Mouse (Mus musculus) hindlimb bud, embryonic 11.5 days (tissue): Measurements from ENCODE around the gene Fanca.
A peak's percentile ranks its signal among the peaks of the same experiment; 100 is the strongest.

Source experiments
- DNase-seq: peaks from one replicate; pipeline ENCODE4 v3.0.0-alpha.2; 2012; ENCODE audit warnings: low read depth, low spot score; ENCODE audit errors: extremely low spot score

The Fanca gene

GRCm38 (mm10) chr8:123318467-123318911, at the start of gene Fanca:
Gene Fanca (minus strand): TSS chr8:123318576.
- DNase-seq, result peak; percentile 63

- DNase-seq, result peak; percentile 57
Observed at GRCm38 (mm10) chr8:123361082-123361739, 42.8 kb upstream of the Fanca start.

GRCm38 (mm10) chr8:123353216-123353615, 34.8 kb upstream of the Fanca start:
- DNase-seq, result no peak

GRCm38 (mm10) chr8:123352786-123353185, 34.4 kb upstream of the Fanca start:
- no peak for DNase-seq

- no peak for DNase-seq
Observed at GRCm38 (mm10) chr8:123352118-123352517, 33.7 kb upstream of the Fanca start.

- DNase-seq, result no peak
Observed at GRCm38 (mm10) chr8:123349073-123349472, 30.7 kb upstream of the Fanca start.

- no peak for DNase-seq
Observed at GRCm38 (mm10) chr8:123348237-123348843, 30.0 kb upstream of the Fanca start.

- DNase-seq, result no peak
Observed at GRCm38 (mm10) chr8:123347293-123347692, 28.9 kb upstream of the Fanca start.

- no peak for DNase-seq
Observed at GRCm38 (mm10) chr8:123345856-123346255, 27.5 kb upstream of the Fanca start.

- DNase-seq, result no peak
Observed at GRCm38 (mm10) chr8:123345135-123345534, 26.8 kb upstream of the Fanca start.

GRCm38 (mm10) chr8:123343422-123343821, 25.0 kb upstream of the Fanca start:
- no peak for DNase-seq

GRCm38 (mm10) chr8:123342911-123343310, 24.5 kb upstream of the Fanca start:
- no peak for DNase-seq

GRCm38 (mm10) chr8:123342253-123342652, 23.9 kb upstream of the Fanca start:
- DNase-seq, result no peak

GRCm38 (mm10) chr8:123341040-123342015, 23.0 kb upstream of the Fanca start:
- no peak for DNase-seq

GRCm38 (mm10) chr8:123340071-123340470, 21.7 kb upstream of the Fanca start:
- no peak for DNase-seq

GRCm38 (mm10) chr8:123337475-123337874, 19.1 kb upstream of the Fanca start:
- no peak for DNase-seq

- DNase-seq, result no peak
Observed at GRCm38 (mm10) chr8:123334467-123334866, 16.1 kb upstream of the Fanca start.

- no peak for DNase-seq
Observed at GRCm38 (mm10) chr8:123333864-123334263, 15.5 kb upstream of the Fanca start.

GRCm38 (mm10) chr8:123333091-123333587, 14.8 kb upstream of the Fanca start:
- no peak for DNase-seq

GRCm38 (mm10) chr8:123332262-123333090, 14.1 kb upstream of the Fanca start, which contains the start of gene Spire2:
Gene Spire2 (plus strand): TSS chr8:123332713.
- DNase-seq, result no peak
